Mouse (Mus musculus): ENCODE measurements around the gene Nanos3. TPM values are rescaled to one million over a fixed set of nuclear protein-coding genes. Genes with fewer than 3 reads are reported as not detected.

The Nanos3 gene
- total RNA-seq, 2 experiments from 2014 or later, result not detected

DNA sequence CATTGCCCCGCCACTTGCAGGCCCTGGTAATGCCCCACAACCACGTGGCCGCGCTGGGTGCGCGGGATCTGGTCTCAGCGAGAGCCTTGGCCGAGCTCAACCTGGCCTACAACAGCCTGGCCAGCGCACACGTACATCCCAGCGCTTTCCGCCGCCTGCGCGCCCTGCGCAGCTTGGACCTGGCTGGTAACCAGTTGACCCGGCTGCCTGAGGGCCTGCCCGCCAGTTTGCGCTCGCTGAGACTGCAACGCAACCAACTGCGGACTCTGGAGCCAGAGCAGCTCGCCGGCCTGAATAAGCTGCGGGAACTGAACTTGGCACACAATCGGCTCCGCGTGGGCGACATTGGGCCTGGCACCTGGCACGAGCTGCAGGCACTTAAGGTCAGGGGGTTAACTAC lies 54.2 kb downstream of the Nanos3 start:
- no peak for ATAC-seq (ENCODE audit: poor library complexity, severe bottlenecking)

- ATAC-seq (ENCODE audit: poor library complexity, severe bottlenecking), result no peak
These were observed 56.7 kb downstream of the Nanos3 start for GRCm38 (mm10) chr8:84128277-84128676.

GRCm38 (mm10) chr8:84127202-84127901 lies 57.7 kb downstream of the Nanos3 start:
- peak; percentile 62 for ATAC-seq (ENCODE audit: poor library complexity, severe bottlenecking)

GRCm38 (mm10) chr8:84126742-84127141 lies 58.3 kb downstream of the Nanos3 start:
- ATAC-seq (ENCODE audit: poor library complexity, severe bottlenecking), result no peak; the same call in 1 of the 2 replicates

GRCm38 (mm10) chr8:84125656-84126055 lies 59.4 kb downstream of the Nanos3 start, which contains the start of gene Podnl1:
Gene Podnl1 (plus strand): TSS chr8:84125989.
- no peak for ATAC-seq (ENCODE audit: poor library complexity, severe bottlenecking)

Other genes starting within 250 kb of the Nanos3 start
- 0.09 and 0.31 TPM in 2 replicates for gene Gm10644, start 230.0 kb downstream of the Nanos3 start, total RNA-seq (2015)
- gene Gm10644, start 230.0 kb downstream of the Nanos3 start, total RNA-seq (2017), result 0.40 and 0.94 TPM in 2 replicates
- 87.3 and 95.0 TPM in 2 replicates for gene Asf1b, start 229.7 kb downstream of the Nanos3 start, total RNA-seq (2015)
- gene Asf1b, start 229.7 kb downstream of the Nanos3 start, total RNA-seq (2017), result 68.5 and 71.1 TPM in 2 replicates
- gene Prkaca, start 212.2 kb downstream of the Nanos3 start, total RNA-seq (2015), result 19.6 and 21.6 TPM in 2 replicates
- gene Prkaca, start 212.2 kb downstream of the Nanos3 start, total RNA-seq (2017), result 17.7 and 17.9 TPM in 2 replicates
- gene Samd1, start 187.5 kb downstream of the Nanos3 start, total RNA-seq (2015), result 63.0 and 69.1 TPM in 2 replicates
- gene Samd1, start 187.5 kb downstream of the Nanos3 start, total RNA-seq (2017), result 46.6 and 48.4 TPM in 2 replicates
- 0.16 TPM in 1 of 2 replicates, not detected in the other for gene 1700067K01Rik, start 183.7 kb downstream of the Nanos3 start, total RNA-seq (2015)
- gene 1700067K01Rik, start 183.7 kb downstream of the Nanos3 start, total RNA-seq (2017), result 0.41 TPM in 1 of 2 replicates, not detected in the other
- gene 2210011C24Rik, start 173.0 kb downstream of the Nanos3 start, total RNA-seq (2015), result not detected in 2 replicates
- gene 2210011C24Rik, start 173.0 kb downstream of the Nanos3 start, total RNA-seq (2017), result not detected in 2 replicates
- gene Palm3, start 163.7 kb downstream of the Nanos3 start, total RNA-seq (2015), result not detected in 2 replicates
- not detected in 2 replicates for gene Palm3, start 163.7 kb downstream of the Nanos3 start, total RNA-seq (2017)
- gene Il27ra, start 142.6 kb downstream of the Nanos3 start, total RNA-seq (2015), result 1.5 and 2.2 TPM in 2 replicates
- gene Il27ra, start 142.6 kb downstream of the Nanos3 start, total RNA-seq (2017), result 0.12 and 0.73 TPM in 2 replicates
- gene Rln3, start 140.2 kb downstream of the Nanos3 start, total RNA-seq (2015), result not detected in 2 replicates
- not detected in 2 replicates for gene Rln3, start 140.2 kb downstream of the Nanos3 start, total RNA-seq (2017)
- 1.0 and 1.4 TPM in 2 replicates for gene Gm10643, start 120.1 kb downstream of the Nanos3 start, total RNA-seq (2015)
- 1.7 and 2.4 TPM in 2 replicates for gene Gm10643, start 120.1 kb downstream of the Nanos3 start, total RNA-seq (2017)
- gene Rfx1, start 118.4 kb downstream of the Nanos3 start, total RNA-seq (2015), result 9.9 and 10.6 TPM in 2 replicates
- gene Rfx1, start 118.4 kb downstream of the Nanos3 start, total RNA-seq (2017), result 4.2 and 5.3 TPM in 2 replicates
- gene Dcaf15, start 80.4 kb downstream of the Nanos3 start, total RNA-seq (2015), result 11.3 and 13.6 TPM in 2 replicates
- gene Dcaf15, start 80.4 kb downstream of the Nanos3 start, total RNA-seq (2017), result 14.8 and 16.4 TPM in 2 replicates
- 0.21 and 0.65 TPM in 2 replicates for gene Podnl1, start 59.2 kb downstream of the Nanos3 start, total RNA-seq (2015)
- 0.12 and 0.62 TPM in 2 replicates for gene Podnl1, start 59.2 kb downstream of the Nanos3 start, total RNA-seq (2017)
- 9.0 and 12.9 TPM in 2 replicates for gene Cc2d1a, start 37.3 kb downstream of the Nanos3 start, total RNA-seq (2015)
- gene Cc2d1a, start 37.3 kb downstream of the Nanos3 start, total RNA-seq (2017), result 5.8 and 9.8 TPM in 2 replicates
- 0.07 and 0.09 TPM in 2 replicates for gene 4930432K21Rik, start 37.2 kb downstream of the Nanos3 start, total RNA-seq (2015)
- 0.37 and 1.8 TPM in 2 replicates for gene 4930432K21Rik, start 37.2 kb downstream of the Nanos3 start, total RNA-seq (2017)
- 6.2 and 6.5 TPM in 2 replicates for gene Zswim4, start 51.8 kb upstream of the Nanos3 start, total RNA-seq (2015)
- 8.9 and 9.4 TPM in 2 replicates for gene Zswim4, start 51.8 kb upstream of the Nanos3 start, total RNA-seq (2017)
- 169 and 188 TPM in 2 replicates for gene D8Ertd738e, start 64.5 kb upstream of the Nanos3 start, total RNA-seq (2015)
- gene D8Ertd738e, start 64.5 kb upstream of the Nanos3 start, total RNA-seq (2017), result 99.7 and 113 TPM in 2 replicates
- 11.6 and 13.5 TPM in 2 replicates for gene Mri1, start 72.1 kb upstream of the Nanos3 start, total RNA-seq (2015)
- 4.0 and 4.9 TPM in 2 replicates for gene Mri1, start 72.1 kb upstream of the Nanos3 start, total RNA-seq (2017)
- 18.7 and 22.8 TPM in 2 replicates for gene Ccdc130, start 85.2 kb upstream of the Nanos3 start, total RNA-seq (2015)
- gene Ccdc130, start 85.2 kb upstream of the Nanos3 start, total RNA-seq (2017), result 17.8 and 22.5 TPM in 2 replicates
- gene Cacna1a, start 203.2 kb upstream of the Nanos3 start, total RNA-seq (2015), result 0.31 and 1.6 TPM in 2 replicates
- 0.33 and 10.3 TPM in 2 replicates for gene Cacna1a, start 203.2 kb upstream of the Nanos3 start, total RNA-seq (2017)

Data from megakaryocyte, adult 5-6 weeks (primary cell).